Mouse (Mus musculus): ENCODE measurements around the gene Arv1. TPM values are rescaled to one million over a fixed set of nuclear protein-coding genes. Genes with fewer than 3 reads are reported as not detected.
A peak's percentile ranks its signal among the peaks of the same experiment; 100 is the strongest.

Gene Arv1
- 13.3 and 14.8 TPM in 2 replicates for polyA plus RNA-seq (2015; fragmentation: Nextera tagmentation; extraction: Ambion mirVana)

- Histone ChIP-seq H3K4me3 (ENCODE audit: low read depth, low read length) (peak within 1 kb of the TSS; percentile 89), H3K9ac (ENCODE audit: low read depth, low read length) (peak within 1 kb of the TSS; percentile 81), H3K4me1 (replicated peaks; ENCODE audit: control insufficient read depth, insufficient read depth, low read length) (0 out of 2 replicates have a peak, but pooled peaks cover 11% of the 10 kb centered on the region), H3K27ac (ENCODE audit: low read depth, low read length) (peak within 1 kb of the TSS; percentile 57), H3K9me3 (ENCODE audit: control insufficient read depth) (no peaks in the 10 kb centered on the region), H3K4me2 (replicated peaks; ENCODE audit: low read depth) (peak within 1 kb of the TSS; percentile 91), H3K27me3 (replicated peaks; ENCODE audit: control insufficient read depth, insufficient read depth, low read length) (no peaks in the 10 kb centered on the region), H3K36me3 (ENCODE audit: control insufficient read depth, insufficient read depth) (peaks cover 11% of the 10 kb centered on the region)
- TF ChIP-seq CTCF (IDR thresholded peaks at IDR 0.05; ENCODE audit: low read depth), result peak; percentile 39
- ATAC-seq, result peak; percentile 99
- WGBS, result under 1% methylated on average over 59 of the region's 59 CpGs
Observed at GRCm38 (mm10) chr8:124721862-124722515, at the start of gene Arv1, which contains the start of gene Ttc13. Gene Arv1 (plus strand): TSS chr8:124722139. Gene Ttc13 (minus strand): TSS chr8:124721983.

GRCm38 (mm10) chr8:124672345-124672744, 49.6 kb upstream of the Arv1 start:
- H3K27me3 ChIP-seq (replicated peaks; ENCODE audit: control insufficient read depth, insufficient read depth, low read length), result no peaks in the 10 kb centered on the region
- no peak overlapping the region for H3K4me2 ChIP-seq (replicated peaks; ENCODE audit: low read depth)
- H3K9me3 ChIP-seq (ENCODE audit: control insufficient read depth), result no peaks in the 10 kb centered on the region
- H3K4me1 ChIP-seq (replicated peaks; ENCODE audit: control insufficient read depth, insufficient read depth, low read length), result no peaks in the 10 kb centered on the region
- H3K4me3 ChIP-seq (ENCODE audit: low read depth, low read length), result no peak overlapping the region
- H3K36me3 ChIP-seq (ENCODE audit: control insufficient read depth, insufficient read depth), result peaks cover 30% of the 10 kb centered on the region
- TF ChIP-seq CTCF (IDR thresholded peaks at IDR 0.05; ENCODE audit: low read depth), result no peak
- H3K9ac ChIP-seq (ENCODE audit: low read depth, low read length), result no peak overlapping the region
- WGBS, result 93% methylated on average over 2 of the region's 2 CpGs
- no peak for ATAC-seq
- H3K27ac ChIP-seq (ENCODE audit: low read depth, low read length), result no peak overlapping the region

- H3K4me1 ChIP-seq (replicated peaks; ENCODE audit: control insufficient read depth, insufficient read depth, low read length), result no peaks in the 10 kb centered on the region
- 95% methylated on average over 4 of the region's 4 CpGs for WGBS
- no peak overlapping the region for H3K4me2 ChIP-seq (replicated peaks; ENCODE audit: low read depth)
- no peak overlapping the region for H3K27ac ChIP-seq (ENCODE audit: low read depth, low read length)
- ATAC-seq, result no peak
- H3K9me3 ChIP-seq (ENCODE audit: control insufficient read depth), result no peaks in the 10 kb centered on the region
- no peak for TF ChIP-seq CTCF (IDR thresholded peaks at IDR 0.05; ENCODE audit: low read depth)
- H3K9ac ChIP-seq (ENCODE audit: low read depth, low read length), result no peak overlapping the region
- H3K27me3 ChIP-seq (replicated peaks; ENCODE audit: control insufficient read depth, insufficient read depth, low read length), result no peaks in the 10 kb centered on the region
- H3K4me3 ChIP-seq (ENCODE audit: low read depth, low read length), result no peak overlapping the region
- H3K36me3 ChIP-seq (ENCODE audit: control insufficient read depth, insufficient read depth), result peaks cover 41% of the 10 kb centered on the region
Observed at GRCm38 (mm10) chr8:124676661-124677060, 45.3 kb upstream of the Arv1 start.

GRCm38 (mm10) chr8:124677078-124677477, 44.9 kb upstream of the Arv1 start:
- no peaks in the 10 kb centered on the region for H3K9me3 ChIP-seq (ENCODE audit: control insufficient read depth)
- H3K4me2 ChIP-seq (replicated peaks; ENCODE audit: low read depth), result no peak overlapping the region
- no peak overlapping the region for H3K9ac ChIP-seq (ENCODE audit: low read depth, low read length)
- H3K4me1 ChIP-seq (replicated peaks; ENCODE audit: control insufficient read depth, insufficient read depth, low read length), result no peaks in the 10 kb centered on the region
- no peak for TF ChIP-seq CTCF (IDR thresholded peaks at IDR 0.05; ENCODE audit: low read depth)
- H3K36me3 ChIP-seq (ENCODE audit: control insufficient read depth, insufficient read depth), result peaks cover 43% of the 10 kb centered on the region
- no peaks in the 10 kb centered on the region for H3K27me3 ChIP-seq (replicated peaks; ENCODE audit: control insufficient read depth, insufficient read depth, low read length)
- WGBS, result 94% methylated on average over 7 of the region's 7 CpGs
- ATAC-seq, result no peak
- no peak overlapping the region for H3K27ac ChIP-seq (ENCODE audit: low read depth, low read length)
- H3K4me3 ChIP-seq (ENCODE audit: low read depth, low read length), result no peak overlapping the region

- Histone ChIP-seq H3K4me1 (replicated peaks; ENCODE audit: control insufficient read depth, insufficient read depth, low read length) (no peaks in the 10 kb centered on the region), H3K27me3 (replicated peaks; ENCODE audit: control insufficient read depth, insufficient read depth, low read length) (no peaks in the 10 kb centered on the region), H3K27ac (ENCODE audit: low read depth, low read length) (no peak overlapping the region), H3K36me3 (ENCODE audit: control insufficient read depth, insufficient read depth) (peaks cover 43% of the 10 kb centered on the region), H3K4me2 (replicated peaks; ENCODE audit: low read depth) (no peak overlapping the region), H3K4me3 (ENCODE audit: low read depth, low read length) (no peak overlapping the region), H3K9me3 (ENCODE audit: control insufficient read depth) (no peaks in the 10 kb centered on the region), H3K9ac (ENCODE audit: low read depth, low read length) (no peak overlapping the region)
- TF ChIP-seq CTCF (IDR thresholded peaks at IDR 0.05; ENCODE audit: low read depth), result peak; percentile 99
- 50% methylated on average over 12 of the region's 12 CpGs for WGBS
- ATAC-seq, result peak; percentile 63
Observed at GRCm38 (mm10) chr8:124677486-124677885, 44.5 kb upstream of the Arv1 start.

DNA sequence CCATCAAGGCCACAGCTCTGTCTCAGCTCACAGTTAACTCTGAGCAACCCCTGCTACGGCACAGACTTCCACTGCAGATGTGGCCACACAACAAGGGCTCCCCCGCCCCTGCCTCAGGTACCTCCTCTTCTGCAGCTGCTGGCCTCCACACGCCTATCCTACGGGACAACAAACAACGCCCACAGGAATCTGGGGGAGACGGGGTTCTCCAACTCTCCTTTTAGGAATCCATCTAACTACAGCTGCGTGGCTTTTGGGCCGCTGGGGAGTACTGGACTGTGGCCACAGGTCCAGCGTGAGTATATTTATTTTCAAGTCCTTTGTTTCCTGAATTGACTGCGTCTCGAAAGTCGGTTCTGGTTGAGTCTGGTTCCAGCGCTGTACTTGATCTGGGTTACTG, 43.7 kb upstream of the Arv1 start:
- Histone ChIP-seq H3K36me3 (ENCODE audit: control insufficient read depth, insufficient read depth) (peaks cover 42% of the 10 kb centered on the region; the same call in 1 of the 2 replicates), H3K27ac (ENCODE audit: low read depth, low read length) (no peak overlapping the region), H3K27me3 (replicated peaks; ENCODE audit: control insufficient read depth, insufficient read depth, low read length) (no peaks in the 10 kb centered on the region), H3K4me3 (ENCODE audit: low read depth, low read length) (no peak overlapping the region), H3K9me3 (ENCODE audit: control insufficient read depth) (no peaks in the 10 kb centered on the region), H3K9ac (ENCODE audit: low read depth, low read length) (no peak overlapping the region), H3K4me1 (replicated peaks; ENCODE audit: control insufficient read depth, insufficient read depth, low read length) (no peaks in the 10 kb centered on the region), H3K4me2 (replicated peaks; ENCODE audit: low read depth) (no peak overlapping the region)
- no peak for TF ChIP-seq CTCF (IDR thresholded peaks at IDR 0.05; ENCODE audit: low read depth)
- WGBS, result 93% methylated on average over 13 of the region's 13 CpGs
- ATAC-seq, result no peak
